Mouse (Mus musculus): ENCODE data around the gene Gm21987. TPM values are rescaled to one million over a fixed set of nuclear protein-coding genes. Genes with fewer than 3 reads are reported as not detected.
A peak's percentile ranks its signal among the peaks of the same experiment; 100 is the strongest.

Gm21987 gene
- polyA plus RNA-seq, 1 experiment from 2014 or later, result not detected

DNA sequence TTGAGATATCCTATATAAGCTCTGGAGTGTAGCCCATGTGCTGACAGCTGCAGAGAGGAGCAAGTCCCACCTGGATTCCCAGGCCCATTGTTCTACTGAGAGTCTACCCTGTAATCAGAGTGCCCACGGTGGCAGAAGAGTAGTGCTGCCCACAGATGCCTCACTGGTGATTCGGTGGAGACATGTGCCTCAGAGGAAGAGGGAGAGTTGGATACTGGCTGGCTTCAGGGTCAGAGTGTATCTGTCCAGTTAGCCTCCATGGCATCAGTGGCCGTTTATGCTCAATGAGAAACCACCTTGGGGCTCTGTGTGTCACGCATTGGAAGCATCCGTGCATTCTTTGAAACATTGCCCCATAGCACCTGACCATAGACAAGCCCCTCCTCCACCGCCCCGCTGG, 16.8 kb downstream of the Gm21987 start:
- no peaks in the 10 kb centered on the region for H3K36me3 ChIP-seq
- 88% methylated on average over 7 of the region's 7 CpGs for WGBS
- no peak overlapping the region for H3K4me2 ChIP-seq
- H3K9ac ChIP-seq, result no peak overlapping the region
- ATAC-seq (ENCODE audit: low read depth), result no peak
- no peaks in the 10 kb centered on the region for H3K9me3 ChIP-seq
- no peaks in the 10 kb centered on the region for H3K27me3 ChIP-seq
- H3K4me1 ChIP-seq (replicated peaks), result peaks cover 7% of the 10 kb centered on the region; the same call in 1 of the 2 replicates
- H3K27ac ChIP-seq (replicated peaks), result no peak overlapping the region
- no peak overlapping the region for H3K4me3 ChIP-seq

DNA sequence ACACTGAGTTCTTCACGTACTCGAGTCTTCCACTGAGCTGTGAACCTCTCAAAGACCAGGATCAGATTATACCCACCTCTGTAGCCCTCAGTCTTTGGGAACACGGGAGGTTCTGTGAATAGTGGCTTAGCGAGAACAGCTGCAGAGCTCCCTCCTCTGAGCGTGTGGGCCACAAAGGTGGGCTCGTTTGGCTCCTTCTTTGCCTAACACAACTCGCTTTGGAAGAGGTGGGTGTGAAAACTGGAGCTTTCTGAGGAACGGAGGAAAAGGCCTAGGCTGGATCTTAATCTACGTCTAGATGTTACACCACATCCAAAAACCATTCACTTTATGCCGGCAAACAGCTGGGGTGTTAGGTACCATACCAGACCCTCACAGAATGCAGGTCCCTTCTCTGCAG, 18.6 kb downstream of the Gm21987 start:
- no peaks in the 10 kb centered on the region for H3K27me3 ChIP-seq
- H3K27ac ChIP-seq (replicated peaks), result no peak overlapping the region
- WGBS, result 87% methylated on average over 10 of the region's 10 CpGs
- no peaks in the 10 kb centered on the region for H3K36me3 ChIP-seq
- H3K4me3 ChIP-seq, result no peak overlapping the region
- no peak overlapping the region for H3K4me2 ChIP-seq
- no peaks in the 10 kb centered on the region for H3K9me3 ChIP-seq
- H3K4me1 ChIP-seq (replicated peaks), result peaks cover 2% of the 10 kb centered on the region; the same call in 1 of the 2 replicates
- no peak overlapping the region for H3K9ac ChIP-seq
- ATAC-seq (ENCODE audit: low read depth), result no peak

DNA sequence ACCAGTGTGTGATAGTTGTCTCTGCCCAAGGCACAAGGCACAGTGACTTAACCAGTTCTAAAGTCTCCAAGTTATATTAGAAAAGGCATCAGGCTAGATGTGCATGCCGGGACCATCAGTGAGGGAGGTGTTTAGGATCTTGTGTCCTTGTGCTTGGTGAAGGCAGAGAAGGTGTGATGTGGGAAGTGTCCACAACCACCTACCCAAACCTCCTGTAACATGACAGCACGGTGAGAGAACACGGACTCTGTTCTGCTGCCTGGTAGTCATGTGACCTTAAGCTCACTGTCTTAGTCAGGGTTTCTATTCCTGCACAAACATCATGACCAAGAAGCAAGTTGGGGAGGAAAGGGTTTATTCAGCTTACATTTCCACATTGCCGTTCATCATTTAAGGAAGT, 19.4 kb downstream of the Gm21987 start:
- 90% methylated on average over 4 of the region's 4 CpGs for WGBS
- ATAC-seq (ENCODE audit: low read depth), result no peak

DNA sequence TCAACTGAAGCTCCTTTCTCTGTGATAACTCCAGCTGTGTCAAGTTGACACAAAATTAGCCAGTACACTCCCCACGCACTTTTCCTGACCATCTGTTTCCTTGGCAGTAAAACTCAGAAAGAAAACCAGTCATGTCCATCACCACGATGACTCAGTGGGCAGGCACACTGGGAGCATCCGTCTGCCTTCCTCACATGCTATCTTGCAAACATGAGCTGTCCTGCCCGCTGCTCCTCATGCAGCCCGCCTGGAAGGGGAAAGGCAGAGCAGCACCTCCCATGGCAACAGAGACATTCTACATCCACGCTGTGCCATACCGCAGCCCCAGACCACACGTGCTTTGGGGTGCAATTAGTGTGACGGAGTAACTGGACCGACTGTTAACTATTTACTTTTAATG, 21.5 kb downstream of the Gm21987 start:
- WGBS, result 64% methylated on average over 10 of the region's 10 CpGs
- Histone ChIP-seq H3K4me1 (replicated peaks) (no peaks in the 10 kb centered on the region), H3K9me3 (no peaks in the 10 kb centered on the region), H3K9ac (no peak overlapping the region), H3K4me2 (no peak overlapping the region), H3K4me3 (no peak overlapping the region), H3K36me3 (no peaks in the 10 kb centered on the region), H3K27ac (replicated peaks) (no peak overlapping the region), H3K27me3 (no peaks in the 10 kb centered on the region)
- no peak for ATAC-seq (ENCODE audit: low read depth)

More for the DNA sequence above, 19.4 kb downstream of the Gm21987 start:
- Histone ChIP-seq H3K4me2 (no peak overlapping the region), H3K36me3 (no peaks in the 10 kb centered on the region), H3K27me3 (no peaks in the 10 kb centered on the region), H3K27ac (replicated peaks) (no peak overlapping the region), H3K4me1 (replicated peaks) (no peaks in the 10 kb centered on the region), H3K9me3 (no peaks in the 10 kb centered on the region), H3K9ac (no peak overlapping the region), H3K4me3 (no peak overlapping the region)

DNA sequence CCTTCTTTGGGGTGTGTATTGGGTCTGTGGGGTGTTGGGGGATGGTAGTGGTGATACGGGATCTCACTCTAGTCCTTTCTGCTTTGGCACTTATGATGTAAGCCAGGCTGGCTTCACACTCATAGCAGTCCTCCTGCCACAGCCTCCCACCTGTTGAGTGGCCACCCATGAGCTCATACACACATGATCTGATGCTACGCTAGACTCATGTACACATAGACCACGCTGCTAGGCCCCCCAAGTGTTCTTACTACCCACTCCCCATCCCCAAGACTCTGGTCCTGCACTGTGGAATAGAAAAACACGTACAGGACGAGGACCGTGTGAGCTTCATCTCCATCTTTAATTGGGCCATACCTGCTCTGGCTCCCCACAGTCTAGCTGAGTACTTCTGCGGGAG, 22.2 kb downstream of the Gm21987 start:
- H3K4me1 ChIP-seq (replicated peaks), result no peaks in the 10 kb centered on the region
- no peaks in the 10 kb centered on the region for H3K27me3 ChIP-seq
- no peaks in the 10 kb centered on the region for H3K36me3 ChIP-seq
- no peak overlapping the region for H3K27ac ChIP-seq (replicated peaks)
- H3K9me3 ChIP-seq, result no peaks in the 10 kb centered on the region
- no peak overlapping the region for H3K4me3 ChIP-seq
- 85% methylated on average over 7 of the region's 7 CpGs for WGBS
- H3K4me2 ChIP-seq, result no peak overlapping the region
- no peak overlapping the region for H3K9ac ChIP-seq
- ATAC-seq (ENCODE audit: low read depth), result no peak

DNA sequence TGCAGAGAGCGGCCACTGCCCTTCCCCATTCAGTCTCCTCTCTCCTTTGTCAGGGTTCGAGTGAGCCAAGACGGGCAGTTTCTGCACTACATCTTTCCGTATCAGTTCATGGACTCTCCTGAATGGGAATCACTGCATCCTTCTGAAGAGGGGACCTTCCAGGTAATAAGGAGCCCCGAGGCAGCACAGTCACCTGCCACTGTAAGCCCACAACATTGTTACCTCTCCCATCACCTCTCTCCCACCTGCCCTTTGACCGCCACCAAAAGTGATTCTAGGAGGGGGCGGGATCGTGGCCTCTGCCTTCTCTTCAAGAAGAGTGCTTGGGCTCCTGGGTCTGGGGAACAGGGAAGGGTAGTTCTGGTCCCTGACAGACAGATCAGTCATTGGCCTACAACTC, 22.6 kb downstream of the Gm21987 start:
- Histone ChIP-seq H3K27ac (replicated peaks) (no peak overlapping the region), H3K36me3 (no peaks in the 10 kb centered on the region), H3K27me3 (no peaks in the 10 kb centered on the region), H3K9ac (no peak overlapping the region), H3K4me2 (no peak overlapping the region), H3K4me1 (replicated peaks) (no peaks in the 10 kb centered on the region), H3K4me3 (no peak overlapping the region), H3K9me3 (no peaks in the 10 kb centered on the region)
- no peak for ATAC-seq (ENCODE audit: low read depth)
- 93% methylated on average over 8 of the region's 8 CpGs for WGBS

DNA sequence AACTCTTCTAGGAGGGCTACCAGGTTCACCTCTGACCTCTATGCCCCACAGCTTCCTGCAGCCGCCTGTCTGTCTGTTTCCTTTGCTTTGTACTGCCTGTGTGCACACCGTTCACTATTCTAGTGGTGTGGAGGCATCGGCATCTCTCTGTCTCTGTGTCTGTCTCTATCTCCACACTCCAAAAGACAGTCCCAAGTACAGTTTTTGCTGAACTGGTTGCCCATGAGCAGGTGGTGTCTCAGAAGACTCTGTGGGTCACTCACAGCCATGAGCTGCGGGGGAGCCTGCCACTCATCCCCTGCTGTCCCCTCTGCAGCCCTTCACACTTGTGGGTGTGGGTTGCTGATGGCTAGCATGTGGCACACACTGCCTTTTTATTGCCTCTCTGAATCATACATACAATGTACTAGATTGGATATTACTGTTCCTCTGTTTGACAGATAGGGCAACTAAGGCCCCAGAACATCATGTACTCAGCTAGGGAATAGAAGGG, 23.2 kb downstream of the Gm21987 start:
- H3K27me3 ChIP-seq, result no peaks in the 10 kb centered on the region
- H3K27ac ChIP-seq (replicated peaks), result no peak overlapping the region
- WGBS, result 85% methylated on average over 4 of the region's 4 CpGs
- no peaks in the 10 kb centered on the region for H3K4me1 ChIP-seq (replicated peaks)
- no peaks in the 10 kb centered on the region for H3K36me3 ChIP-seq
- no peaks in the 10 kb centered on the region for H3K9me3 ChIP-seq
- no peak overlapping the region for H3K4me2 ChIP-seq
- no peak overlapping the region for H3K4me3 ChIP-seq
- H3K9ac ChIP-seq, result no peak overlapping the region
- no peak for ATAC-seq (ENCODE audit: low read depth)

DNA sequence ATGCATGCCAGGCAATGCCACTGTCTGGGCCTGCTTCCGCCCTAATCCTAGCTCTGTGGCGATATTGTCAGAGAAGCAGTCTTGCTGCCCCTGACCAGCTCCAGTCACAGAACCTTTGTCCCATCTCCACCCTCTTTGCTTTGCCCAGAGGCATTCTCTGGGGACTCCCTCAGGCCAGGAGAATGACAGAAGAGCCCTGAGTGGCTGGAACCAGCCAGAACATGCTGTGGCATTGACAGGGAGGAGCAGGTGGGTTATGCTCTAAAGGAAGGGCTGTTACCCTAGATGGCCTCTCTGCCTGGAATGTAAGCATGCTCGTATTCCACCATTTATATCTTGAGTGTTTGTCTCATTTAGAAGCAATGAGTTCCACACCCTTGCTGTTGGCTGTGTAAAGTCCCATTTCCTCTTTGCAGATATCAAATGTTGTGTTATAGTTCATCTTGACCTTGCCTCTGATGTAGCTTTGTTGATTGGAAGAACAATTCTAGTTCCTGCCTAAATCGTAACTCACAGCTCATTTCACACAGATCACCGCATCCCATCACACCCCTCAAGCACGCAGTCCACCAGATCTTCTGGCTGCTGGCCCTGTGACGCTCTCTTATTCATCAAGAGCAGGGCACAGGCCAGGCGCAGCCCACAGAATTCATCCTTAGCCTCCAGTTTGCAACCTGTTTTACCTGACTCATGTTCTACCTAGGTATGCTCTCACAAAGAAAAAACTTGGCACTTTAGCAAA, 24.0 kb downstream of the Gm21987 start:
- Histone ChIP-seq H3K27me3 (no peaks in the 10 kb centered on the region), H3K9me3 (no peaks in the 10 kb centered on the region), H3K27ac (replicated peaks) (no peak overlapping the region), H3K4me2 (no peak overlapping the region), H3K4me3 (no peak overlapping the region), H3K9ac (no peak overlapping the region), H3K36me3 (no peaks in the 10 kb centered on the region), H3K4me1 (replicated peaks) (no peaks in the 10 kb centered on the region)
- ATAC-seq (ENCODE audit: low read depth), result no peak
- WGBS, result 80% methylated on average over 8 of the region's 8 CpGs

DNA sequence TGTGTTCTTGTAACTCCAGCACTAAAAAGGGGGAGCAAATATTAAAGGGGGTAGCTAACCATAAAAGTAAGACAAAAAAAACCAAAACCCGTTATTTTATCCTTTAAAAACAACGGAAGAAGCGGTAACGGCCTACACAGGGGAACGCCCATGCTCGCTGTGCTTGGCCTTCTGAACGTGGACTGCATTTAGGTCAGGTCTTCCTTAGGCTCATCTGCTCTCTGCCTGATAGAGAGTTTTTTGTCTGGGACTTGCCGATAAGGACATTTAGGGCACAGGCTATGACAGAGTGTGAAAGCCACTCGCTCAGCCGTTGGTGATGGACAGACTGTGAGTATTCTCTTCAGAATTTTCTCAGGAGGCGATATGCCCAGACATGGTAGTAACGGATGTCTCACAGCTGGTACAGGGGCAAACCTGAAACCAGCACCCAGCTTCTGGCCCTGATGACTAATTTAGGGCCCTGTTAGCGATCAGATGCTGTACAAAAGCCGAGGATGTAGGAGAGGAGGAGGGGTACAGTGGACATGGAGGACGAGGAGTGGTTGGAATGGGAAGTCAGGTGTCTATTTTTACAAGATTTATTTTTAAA, 25.0 kb downstream of the Gm21987 start:
- ATAC-seq (ENCODE audit: low read depth), result no peak
- no peaks in the 10 kb centered on the region for H3K9me3 ChIP-seq
- peaks cover 3% of the 10 kb centered on the region for H3K4me1 ChIP-seq (replicated peaks)
- H3K27me3 ChIP-seq, result no peaks in the 10 kb centered on the region
- WGBS, result 90% methylated on average over 15 of the region's 15 CpGs
- H3K27ac ChIP-seq (replicated peaks), result no peak overlapping the region
- H3K9ac ChIP-seq, result no peak overlapping the region
- H3K4me3 ChIP-seq, result no peak overlapping the region
- H3K4me2 ChIP-seq, result no peak overlapping the region
- H3K36me3 ChIP-seq, result no peaks in the 10 kb centered on the region

DNA sequence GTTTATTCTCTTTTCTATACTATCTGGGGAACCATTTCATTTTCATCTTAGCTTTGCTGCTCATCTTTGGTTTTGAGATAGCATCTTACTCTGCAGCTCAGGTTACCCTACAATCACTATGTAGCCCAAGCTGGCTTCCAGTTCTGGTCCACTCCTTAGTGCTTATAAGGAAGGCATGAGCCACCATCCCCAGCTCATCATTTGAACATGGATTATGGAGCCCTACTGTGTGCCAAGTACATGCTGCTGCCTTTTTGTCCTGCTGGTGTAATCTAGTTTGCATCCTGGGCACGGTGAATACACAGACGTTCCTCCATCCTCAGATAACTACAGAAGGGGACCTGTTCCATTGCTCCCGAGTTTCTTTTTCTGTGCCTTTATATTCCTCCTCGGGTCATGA, 26.0 kb downstream of the Gm21987 start:
- no peaks in the 10 kb centered on the region for H3K27me3 ChIP-seq
- H3K36me3 ChIP-seq, result no peaks in the 10 kb centered on the region
- H3K9ac ChIP-seq, result no peak overlapping the region
- no peak overlapping the region for H3K27ac ChIP-seq (replicated peaks)
- no peak overlapping the region for H3K4me3 ChIP-seq
- no peak overlapping the region for H3K4me2 ChIP-seq
- no peaks in the 10 kb centered on the region for H3K9me3 ChIP-seq
- H3K4me1 ChIP-seq (replicated peaks), result peaks cover 6% of the 10 kb centered on the region
- no peak for ATAC-seq (ENCODE audit: low read depth)
- 87% methylated on average over 4 of the region's 4 CpGs for WGBS

DNA sequence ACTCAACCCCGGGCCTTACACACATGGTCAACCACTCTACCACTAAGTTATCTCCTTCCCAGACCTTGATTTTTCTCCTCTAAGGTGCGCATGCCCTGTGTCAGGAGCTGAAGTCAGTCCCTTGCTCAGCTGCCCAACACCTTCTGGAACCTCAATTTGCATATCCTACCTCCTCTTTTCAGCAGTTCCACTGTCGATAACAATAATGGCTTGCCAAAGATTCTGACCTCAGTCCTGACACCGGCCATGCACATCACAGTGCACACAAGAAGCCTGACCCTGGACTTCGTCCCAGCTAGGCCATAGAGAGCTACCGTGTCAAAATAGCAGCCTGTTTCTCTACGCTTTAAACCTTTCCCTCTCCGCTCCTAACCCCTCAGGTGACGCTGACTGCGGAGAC, 26.6 kb downstream of the Gm21987 start:
- 85% methylated on average over 10 of the region's 10 CpGs for WGBS
- Histone ChIP-seq H3K9ac (no peak overlapping the region), H3K4me1 (replicated peaks) (peaks cover 6% of the 10 kb centered on the region), H3K4me2 (no peak overlapping the region), H3K36me3 (no peaks in the 10 kb centered on the region), H3K27me3 (no peaks in the 10 kb centered on the region), H3K9me3 (no peaks in the 10 kb centered on the region), H3K4me3 (no peak overlapping the region), H3K27ac (replicated peaks) (no peak overlapping the region)
- no peak for ATAC-seq (ENCODE audit: low read depth)

DNA sequence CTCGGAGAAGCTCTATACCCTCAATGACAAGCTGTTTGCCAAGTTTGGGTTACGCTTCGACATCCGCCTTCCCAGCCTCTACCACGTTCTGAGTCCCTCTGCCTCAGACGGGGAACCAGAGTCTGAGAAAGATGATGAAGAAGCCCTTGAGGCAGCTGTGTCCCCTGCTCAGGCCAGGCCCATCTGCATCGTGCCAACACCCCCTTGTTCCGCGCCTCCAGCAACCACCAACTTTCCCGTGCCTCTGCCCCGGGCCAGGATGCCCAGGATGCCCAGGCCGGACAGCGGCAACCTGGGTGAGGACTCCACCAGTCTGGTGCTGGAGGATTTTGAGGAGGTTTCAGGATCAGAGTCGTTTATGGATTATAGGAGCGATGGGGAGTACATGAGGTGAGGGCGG, 27.1 kb downstream of the Gm21987 start:
- no peaks in the 10 kb centered on the region for H3K36me3 ChIP-seq
- H3K4me3 ChIP-seq, result no peak overlapping the region
- 83% methylated on average over 16 of the region's 16 CpGs for WGBS
- H3K4me1 ChIP-seq (replicated peaks), result peaks cover 6% of the 10 kb centered on the region
- 0 out of 2 replicates have a peak overlapping the region, but pooled peaks have one; percentile 9 for H3K4me2 ChIP-seq
- no peaks in the 10 kb centered on the region for H3K27me3 ChIP-seq
- ATAC-seq (ENCODE audit: low read depth), result no peak
- no peaks in the 10 kb centered on the region for H3K9me3 ChIP-seq
- H3K9ac ChIP-seq, result no peak overlapping the region
- no peak overlapping the region for H3K27ac ChIP-seq (replicated peaks)

Data from neural tube, embryonic 13.5 days (tissue).